Mouse (Mus musculus): Measurements from ENCODE around the gene Mcm2. TPM values are rescaled to one million over a fixed set of nuclear protein-coding genes. Genes with fewer than 3 reads are reported as not detected.

Mcm2 gene
- polyA plus RNA-seq, 1 experiment from 2014 or later = 59.3 TPM

- Histone ChIP-seq H3K4me2 (ENCODE audit: low read length) (no peak overlapping the region), H3K4me1 (replicated peaks; ENCODE audit: insufficient read depth, low read length) (no peaks in the 10 kb centered on the region), H3K27ac (no peak overlapping the region), H3K36me3 (ENCODE audit: insufficient read depth, low read length) (peaks cover 28% of the 10 kb centered on the region), H3K9ac (ENCODE audit: low read depth, low read length) (no peak overlapping the region), H3K27me3 (ENCODE audit: insufficient read depth, low read length) (no peaks in the 10 kb centered on the region), H3K9me3 (replicated peaks; ENCODE audit: low read length) (no peaks in the 10 kb centered on the region), H3K4me3 (replicated peaks; ENCODE audit: low read depth, low read length) (no peak overlapping the region)
- ATAC-seq (replicated peaks; ENCODE audit: low FRiP score, low read depth) (no peak), DNase-seq (ENCODE audit: low spot score) (no peak)
- no peak for TF ChIP-seq CTCF (IDR thresholded peaks at IDR 0.05; ENCODE audit: low read depth)
- 87% methylated on average over 4 of the region's 4 CpGs for WGBS
Measured at GRCm38 (mm10) chr6:88913022-88913421, 14.4 kb upstream of the Mcm2 start.

- no peaks in the 10 kb centered on the region for H3K9me3 ChIP-seq (replicated peaks; ENCODE audit: low read length)
- ATAC-seq (replicated peaks; ENCODE audit: low FRiP score, low read depth) (no peak), DNase-seq (ENCODE audit: low spot score) (no peak)
- H3K4me2 ChIP-seq (ENCODE audit: low read length) = no peak overlapping the region
- H3K4me3 ChIP-seq (replicated peaks; ENCODE audit: low read depth, low read length) = no peak overlapping the region
- H3K9ac ChIP-seq (ENCODE audit: low read depth, low read length) = no peak overlapping the region
- H3K27ac ChIP-seq = no peak overlapping the region
- no peak for TF ChIP-seq CTCF (IDR thresholded peaks at IDR 0.05; ENCODE audit: low read depth)
- peaks cover 8% of the 10 kb centered on the region; the same call in 1 of the 2 replicates for H3K4me1 ChIP-seq (replicated peaks; ENCODE audit: insufficient read depth, low read length)
- no peaks in the 10 kb centered on the region for H3K27me3 ChIP-seq (ENCODE audit: insufficient read depth, low read length)
- H3K36me3 ChIP-seq (ENCODE audit: insufficient read depth, low read length) = peaks cover 28% of the 10 kb centered on the region
- 84% methylated on average over 6 of the region's 6 CpGs for WGBS
Measured at GRCm38 (mm10) chr6:88909151-88909550, 10.6 kb upstream of the Mcm2 start.

GRCm38 (mm10) chr6:88906369-88907108, 8.0 kb upstream of the Mcm2 start:
- H3K27ac ChIP-seq = no peak overlapping the region
- peaks cover 22% of the 10 kb centered on the region for H3K4me1 ChIP-seq (replicated peaks; ENCODE audit: insufficient read depth, low read length)
- H3K36me3 ChIP-seq (ENCODE audit: insufficient read depth, low read length) = peaks cover 21% of the 10 kb centered on the region
- peak; percentile 97 for TF ChIP-seq CTCF (IDR thresholded peaks at IDR 0.05; ENCODE audit: low read depth)
- no peak overlapping the region for H3K9ac ChIP-seq (ENCODE audit: low read depth, low read length)
- no peaks in the 10 kb centered on the region for H3K9me3 ChIP-seq (replicated peaks; ENCODE audit: low read length)
- 13% methylated on average over 16 of the region's 16 CpGs for WGBS
- ATAC-seq (replicated peaks; ENCODE audit: low FRiP score, low read depth) (0 out of 2 replicates have a peak, but pooled peaks have one; percentile 6), DNase-seq (ENCODE audit: low spot score) (peak; percentile 92)
- no peaks in the 10 kb centered on the region for H3K27me3 ChIP-seq (ENCODE audit: insufficient read depth, low read length)
- H3K4me3 ChIP-seq (replicated peaks; ENCODE audit: low read depth, low read length) = no peak overlapping the region
- H3K4me2 ChIP-seq (ENCODE audit: low read length) = peak overlapping the region; percentile 14; the same call in 1 of the 2 replicates

GRCm38 (mm10) chr6:88905042-88905441, 6.5 kb upstream of the Mcm2 start:
- Histone ChIP-seq H3K9ac (ENCODE audit: low read depth, low read length) (no peak overlapping the region), H3K27ac (no peak overlapping the region), H3K4me2 (ENCODE audit: low read length) (no peak overlapping the region), H3K9me3 (replicated peaks; ENCODE audit: low read length) (no peaks in the 10 kb centered on the region), H3K36me3 (ENCODE audit: insufficient read depth, low read length) (peaks cover 8% of the 10 kb centered on the region), H3K4me3 (replicated peaks; ENCODE audit: low read depth, low read length) (no peak overlapping the region), H3K27me3 (ENCODE audit: insufficient read depth, low read length) (no peaks in the 10 kb centered on the region), H3K4me1 (replicated peaks; ENCODE audit: insufficient read depth, low read length) (peaks cover 22% of the 10 kb centered on the region)
- ATAC-seq (replicated peaks; ENCODE audit: low FRiP score, low read depth) (no peak), DNase-seq (ENCODE audit: low spot score) (no peak)
- no peak for TF ChIP-seq CTCF (IDR thresholded peaks at IDR 0.05; ENCODE audit: low read depth)
- 74% methylated on average over 7 of the region's 7 CpGs for WGBS

GRCm38 (mm10) chr6:88904456-88904974, 5.9 kb upstream of the Mcm2 start:
- Histone ChIP-seq H3K27me3 (ENCODE audit: insufficient read depth, low read length) (no peaks in the 10 kb centered on the region), H3K9me3 (replicated peaks; ENCODE audit: low read length) (no peaks in the 10 kb centered on the region), H3K4me1 (replicated peaks; ENCODE audit: insufficient read depth, low read length) (peaks cover 22% of the 10 kb centered on the region), H3K4me3 (replicated peaks; ENCODE audit: low read depth, low read length) (no peak overlapping the region), H3K4me2 (ENCODE audit: low read length) (no peak overlapping the region), H3K36me3 (ENCODE audit: insufficient read depth, low read length) (peaks cover 3% of the 10 kb centered on the region), H3K9ac (ENCODE audit: low read depth, low read length) (no peak overlapping the region), H3K27ac (no peak overlapping the region)
- ATAC-seq (replicated peaks; ENCODE audit: low FRiP score, low read depth) (no peak), DNase-seq (ENCODE audit: low spot score) (no peak)
- TF ChIP-seq CTCF (IDR thresholded peaks at IDR 0.05; ENCODE audit: low read depth) = no peak
- WGBS = 75% methylated on average over 4 of the region's 4 CpGs

- no peaks in the 10 kb centered on the region for H3K36me3 ChIP-seq (ENCODE audit: insufficient read depth, low read length)
- peak overlapping the region; percentile 76 for H3K4me2 ChIP-seq (ENCODE audit: low read length)
- peaks cover 22% of the 10 kb centered on the region for H3K4me1 ChIP-seq (replicated peaks; ENCODE audit: insufficient read depth, low read length)
- WGBS = 68% methylated on average over 5 of the region's 5 CpGs
- no peak for ATAC-seq (replicated peaks; ENCODE audit: low FRiP score, low read depth)
- peak overlapping the region; percentile 80; the same call in 1 of the 2 replicates for H3K9ac ChIP-seq (ENCODE audit: low read depth, low read length)
- TF ChIP-seq CTCF (IDR thresholded peaks at IDR 0.05; ENCODE audit: low read depth) = no peak
- H3K27ac ChIP-seq = no peak overlapping the region
- no peaks in the 10 kb centered on the region for H3K9me3 ChIP-seq (replicated peaks; ENCODE audit: low read length)
- no peaks in the 10 kb centered on the region for H3K27me3 ChIP-seq (ENCODE audit: insufficient read depth, low read length)
- H3K4me3 ChIP-seq (replicated peaks; ENCODE audit: low read depth, low read length) = 0 out of 2 replicates have a peak overlapping the region, but pooled peaks have one; percentile 81
- DNase-seq (ENCODE audit: low spot score) = no peak
Measured at GRCm38 (mm10) chr6:88903708-88904107, 5.1 kb upstream of the Mcm2 start.
